Mouse (Mus musculus) ovary, postnatal 36 days (tissue): ENCODE data around the gene Gm11032.
"Not testable (repeated sequence)": the region's sequence is repeated elsewhere in the genome, so short reads cannot be mapped to it uniquely, and the experiment has no call there.

Experiments
- DNase-seq: peaks from one replicate; pipeline ENCODE4 v3.0.0; 2022; ENCODE audit warnings: low spot score, mixed read lengths

Gene Gm11032

GRCm38 (mm10) chr11:4625931-4626330, 6.1 kb downstream of the Gm11032 start:
- no peak for DNase-seq

- DNase-seq: no peak
Observed at GRCm38 (mm10) chr11:4627636-4628035, 7.8 kb downstream of the Gm11032 start.

- DNase-seq: no peak
Observed at GRCm38 (mm10) chr11:4629861-4630280, 10.0 kb downstream of the Gm11032 start.

- no peak for DNase-seq
Observed at GRCm38 (mm10) chr11:4633420-4633819, 13.6 kb downstream of the Gm11032 start.

- no peak for DNase-seq
Observed at GRCm38 (mm10) chr11:4634395-4634794, 14.5 kb downstream of the Gm11032 start.

- no peak for DNase-seq
Observed at GRCm38 (mm10) chr11:4636782-4637342, 17.0 kb downstream of the Gm11032 start.

GRCm38 (mm10) chr11:4637534-4638234, 17.8 kb downstream of the Gm11032 start, which contains the start of gene Ascc2:
Ascc2 (plus strand) TSS chr11:4637747.
- DNase-seq: peak; percentile 98

GRCm38 (mm10) chr11:4638261-4638660, 18.4 kb downstream of the Gm11032 start:
- no peak for DNase-seq

- no peak for DNase-seq
Observed at GRCm38 (mm10) chr11:4641185-4641584, 21.3 kb downstream of the Gm11032 start.

- no peak for DNase-seq
Observed at GRCm38 (mm10) chr11:4643722-4644121, 23.9 kb downstream of the Gm11032 start.

- not testable (repeated sequence) for DNase-seq
Observed at GRCm38 (mm10) chr11:4645180-4645579, 25.3 kb downstream of the Gm11032 start.

GRCm38 (mm10) chr11:4646409-4646808, 26.5 kb downstream of the Gm11032 start:
- DNase-seq: no peak

GRCm38 (mm10) chr11:4659818-4660217, 40.0 kb downstream of the Gm11032 start:
- DNase-seq: no peak

GRCm38 (mm10) chr11:4660309-4661025, 40.6 kb downstream of the Gm11032 start:
- DNase-seq: no peak

GRCm38 (mm10) chr11:4661324-4661723, 41.5 kb downstream of the Gm11032 start:
- DNase-seq: no peak

- no peak for DNase-seq
Observed at GRCm38 (mm10) chr11:4661871-4662495, 42.1 kb downstream of the Gm11032 start.

GRCm38 (mm10) chr11:4662496-4662878, 42.6 kb downstream of the Gm11032 start:
- no peak for DNase-seq
